Mouse (Mus musculus): ENCODE results near the gene Nek6.

DNA sequence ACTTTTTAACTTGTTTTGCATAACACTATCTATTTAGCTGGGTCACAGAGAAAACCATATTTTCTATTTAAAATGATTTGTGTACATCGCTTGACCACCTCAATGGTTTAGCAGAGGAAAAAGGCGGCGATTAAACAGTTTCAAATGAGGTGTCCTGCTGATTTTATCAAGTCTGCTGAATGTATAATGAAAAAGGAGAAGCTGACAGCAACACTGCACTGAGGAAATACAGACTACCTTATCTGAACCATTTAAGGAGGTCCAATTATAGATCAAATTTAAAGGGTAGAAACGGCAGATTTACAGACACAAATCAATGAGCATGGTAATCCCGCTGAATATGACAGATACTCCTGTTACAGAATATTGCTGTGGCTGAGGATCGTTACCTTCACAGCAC is 103.0 kb downstream of the Nek6 start:
- TF ChIP-seq POLR2A (IDR thresholded peaks at IDR 0.05; ENCODE audit: insufficient read length, low read depth) (no peak), POLR2AphosphoS2 (IDR thresholded peaks at IDR 0.05; ENCODE audit: insufficient read length, low read depth) (no peak), TCF3 (IDR thresholded peaks at IDR 0.05; ENCODE audit: insufficient read length, low read depth) (no peak), MYOG (IDR thresholded peaks at IDR 0.05; ENCODE audit: control insufficient read depth in 1 of 3, insufficient read depth in 1 of 3, insufficient read length in 2 of 3, low read depth in 2 of 3) (no peak), TCF12 (IDR thresholded peaks at IDR 0.05; ENCODE audit: insufficient read depth, poor library complexity, severe bottlenecking) (no peak), MAX (IDR thresholded peaks at IDR 0.05; ENCODE audit: low read depth) (no peak), MYOD1 (IDR thresholded peaks at IDR 0.05; ENCODE audit: control insufficient read depth in 1 of 3, insufficient read length in 2 of 3, low read depth in 2 of 3) (no peak), E2F4 (IDR thresholded peaks at IDR 0.05; ENCODE audit: insufficient read depth) (no peak)

Measured in myocyte (in vitro differentiated cells).